Mouse (Mus musculus): ENCODE data around the gene Osm. TPM values are rescaled to one million over a fixed set of nuclear protein-coding genes. Genes with fewer than 3 reads are reported as not detected.

Gene Osm
- total RNA-seq (2023): 100 to 1,000 TPM; 281 to 323 TPM

DNA sequence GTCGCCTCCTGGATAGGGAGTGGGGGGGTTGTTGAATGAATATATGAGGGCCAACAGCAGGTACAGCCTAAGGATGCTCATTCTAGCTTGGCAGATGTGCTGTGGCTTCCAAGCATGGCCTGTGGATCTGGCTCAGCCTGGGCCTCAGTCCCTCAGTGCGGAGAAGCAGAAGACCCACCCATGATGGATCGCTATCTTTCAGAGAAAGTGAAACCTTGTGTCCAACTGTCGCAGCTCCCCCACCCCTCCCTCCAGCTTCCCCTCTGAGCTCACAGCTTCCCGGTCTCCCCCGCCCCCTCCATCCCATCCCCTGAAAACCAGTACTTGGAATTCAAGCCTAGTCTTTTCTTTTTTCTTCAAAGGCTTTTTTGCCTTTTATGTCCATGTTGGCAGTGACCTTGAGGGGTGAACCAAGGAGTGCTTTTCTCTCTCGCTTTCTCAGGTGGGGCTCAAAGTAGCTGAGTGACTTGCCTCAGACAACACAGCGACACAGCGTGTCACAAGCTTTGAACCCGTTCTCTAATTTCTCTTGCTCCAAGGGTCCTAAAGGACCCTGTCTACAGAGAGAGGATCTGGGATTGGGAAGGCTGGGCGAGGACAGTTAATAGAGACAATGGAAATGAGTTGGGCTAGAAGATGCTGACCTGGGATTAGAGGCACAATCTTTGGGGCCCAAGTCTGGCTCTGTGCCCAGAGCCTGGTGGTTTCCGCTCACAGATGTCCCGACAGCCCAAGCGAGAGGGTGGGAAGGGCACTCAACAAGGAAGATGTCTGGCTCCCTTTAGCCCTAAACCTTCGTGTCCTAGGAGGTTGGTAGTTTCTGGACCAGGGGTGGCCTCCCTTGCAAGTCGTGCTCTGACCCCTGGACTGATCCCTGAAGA lies at the start of gene Osm:
Osm (plus strand) TSS at position 756 of the 881 bp plus-strand sequence.

DNA sequence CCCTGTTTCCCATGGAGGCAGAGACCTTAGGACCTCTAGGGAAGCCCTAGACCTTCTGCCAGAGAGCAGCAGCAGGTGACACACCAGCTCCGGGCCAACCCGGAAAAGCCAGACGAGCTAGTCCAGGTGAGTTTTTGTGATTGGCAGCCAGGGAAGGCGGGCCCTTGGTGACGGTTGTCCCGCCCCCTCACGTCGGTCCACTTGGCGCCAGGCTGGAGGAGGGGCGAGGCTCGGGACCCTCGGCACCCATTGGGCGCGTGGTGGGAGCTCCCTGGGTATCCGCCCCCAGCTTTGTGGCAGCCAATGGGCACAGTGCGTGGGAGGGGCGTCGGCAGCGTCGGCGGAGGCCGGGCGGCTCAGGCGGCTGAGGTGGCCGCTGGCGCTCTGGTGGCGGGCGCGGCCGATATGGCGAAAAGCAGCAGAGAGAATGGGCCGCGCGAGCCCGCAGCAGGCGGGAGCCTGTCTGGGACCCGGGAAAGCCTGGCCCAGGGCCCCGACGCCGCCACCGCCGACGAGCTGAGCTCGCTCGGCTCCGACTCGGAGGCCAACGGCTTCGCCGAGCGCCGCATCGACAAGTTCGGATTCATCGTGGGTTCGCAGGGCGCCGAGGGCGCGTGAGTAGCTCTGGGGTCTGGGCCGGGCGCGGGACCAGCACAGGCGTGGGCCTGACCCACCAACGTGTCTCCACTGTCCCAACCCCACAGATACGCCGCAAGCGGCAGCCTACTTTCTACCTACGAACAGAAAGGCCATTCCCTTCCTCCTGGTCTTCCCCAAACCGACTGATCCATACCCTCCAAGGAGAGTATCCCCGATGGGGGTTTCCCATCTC lies 49.5 kb upstream of the Osm start, which contains the start of gene Tbc1d10a:
Tbc1d10a (plus strand) TSS at position 304 of the 832 bp plus-strand sequence.

DNA sequence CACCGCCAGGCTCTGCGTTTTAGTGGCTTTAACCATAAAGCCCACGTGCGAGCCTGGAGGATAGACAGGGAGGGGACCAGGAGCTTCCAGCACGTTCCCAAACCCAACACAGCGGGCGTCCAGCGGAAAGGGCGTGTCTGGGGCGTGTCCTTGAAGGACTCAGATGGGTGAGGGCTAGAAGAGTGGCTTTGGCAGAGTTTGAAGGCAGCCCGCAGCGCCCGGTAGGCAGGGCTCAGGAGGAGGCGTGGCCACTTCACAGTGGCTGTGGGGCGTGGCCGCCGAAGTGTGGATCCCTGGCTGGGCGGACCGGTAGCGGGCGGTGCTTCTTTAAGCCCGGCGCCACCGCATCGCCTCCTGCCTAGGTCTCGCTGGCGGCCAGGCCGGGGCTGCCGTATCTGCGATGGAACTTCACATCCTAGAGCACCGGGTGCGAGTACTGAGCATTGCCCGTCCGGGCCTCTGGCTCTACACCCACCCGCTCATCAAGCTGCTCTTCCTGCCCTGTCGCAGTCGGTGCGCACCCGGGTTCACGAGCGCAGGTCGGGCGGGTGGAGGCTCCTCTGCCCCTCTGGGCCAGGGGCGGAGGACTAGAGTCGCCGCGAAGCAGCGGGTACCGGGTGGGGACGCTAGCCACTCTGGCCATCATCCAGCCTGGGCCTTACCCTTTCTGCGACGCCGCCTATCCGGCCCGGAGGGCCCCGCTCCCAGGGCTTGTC lies 18.1 kb upstream of the Osm start, which contains the start of gene Castor1:
Castor1 (plus strand) TSS at position 312 of the 716 bp plus-strand sequence.

DNA sequence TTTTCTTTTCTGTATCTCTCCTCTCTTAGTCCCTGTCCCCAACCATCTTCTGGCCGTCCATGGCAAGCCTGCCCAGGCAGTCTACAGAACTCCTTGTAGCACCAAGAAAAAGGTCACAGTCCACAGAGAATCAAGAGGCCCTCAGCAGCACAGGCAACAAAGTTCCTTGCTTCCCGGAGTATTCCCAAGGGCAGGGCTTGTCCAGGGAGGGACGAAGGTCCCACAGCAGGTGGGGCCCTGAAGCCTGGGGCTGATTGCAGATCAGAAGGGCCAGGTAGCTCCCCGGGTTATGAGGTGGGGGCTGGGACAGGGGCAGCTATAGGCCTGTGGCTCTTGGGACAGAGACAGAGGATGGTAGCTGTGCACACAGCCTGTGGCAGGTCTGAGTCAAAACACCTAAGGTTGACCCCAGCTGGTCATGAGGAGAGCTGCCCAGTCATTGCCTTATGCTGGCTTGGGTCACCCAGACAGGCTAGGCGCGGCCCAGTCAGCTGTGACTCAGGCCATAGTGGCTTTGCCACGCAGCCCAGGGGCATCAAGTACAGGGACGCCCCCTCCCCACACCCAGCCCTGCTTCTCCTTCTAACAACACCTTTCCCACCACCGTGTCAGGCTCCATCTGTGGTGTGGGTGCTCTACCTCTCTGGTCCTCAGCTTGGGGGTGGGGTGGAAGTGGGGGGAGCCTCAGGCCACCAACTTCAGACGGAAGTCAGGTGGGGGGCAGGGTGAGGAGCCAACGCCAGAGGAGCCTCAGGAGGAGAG lies 20.8 kb downstream of the Osm start, which contains the start of gene Lif:
Lif (plus strand) TSS at position 712 of the 762 bp plus-strand sequence.

Other genes with a start within 250 kb of the Osm start
- not detected for gene Sec14l4, start 205.0 kb upstream of the Osm start, total RNA-seq (2023)
- not detected for gene Sec14l3, start 171.6 kb upstream of the Osm start, total RNA-seq (2023)
- gene Mtfp1, start 141.0 kb upstream of the Osm start, total RNA-seq (2023): 1 to 10 TPM; 3.1 to 3.2 TPM
- gene Sec14l2, start 113.0 kb upstream of the Osm start, total RNA-seq (2023): 10 to 100 TPM in 1 of 2 experiments, 1 to 10 TPM in 1; 6.1 to 12.8 TPM
- 10 to 100 TPM in 1 of 2 experiments, 1 to 10 TPM in 1; 9.8 to 12.9 TPM for gene Rnf215, start 101.2 kb upstream of the Osm start, total RNA-seq (2023)
- 1 to 10 TPM; 2.3 to 3.0 TPM for gene Ccdc157, start 76.1 kb upstream of the Osm start, total RNA-seq (2023)
- gene Sf3a1, start 76.1 kb upstream of the Osm start, total RNA-seq (2023): 10 to 100 TPM; 35.8 to 44.4 TPM
- gene Tbc1d10a, start 49.6 kb upstream of the Osm start, total RNA-seq (2023): 10 to 100 TPM; 12.7 to 15.3 TPM
- gene Castor1, start 18.2 kb upstream of the Osm start, total RNA-seq (2023): 1 to 10 TPM; 4.4 to 5.2 TPM
- gene Lif, start 21.1 kb downstream of the Osm start, total RNA-seq (2023): 1 to 10 TPM; 1.9 to 3.0 TPM
- gene Hormad2, start 204.7 kb downstream of the Osm start, total RNA-seq (2023): 1 to 10 TPM; 4.7 to 5.9 TPM

All from neutrophil, adult 83 days (primary cell).